Mouse (Mus musculus): ENCODE results near the gene Thtpa.
A peak's percentile ranks its signal among the peaks of the same experiment; 100 is the strongest.

The Thtpa gene

DNA sequence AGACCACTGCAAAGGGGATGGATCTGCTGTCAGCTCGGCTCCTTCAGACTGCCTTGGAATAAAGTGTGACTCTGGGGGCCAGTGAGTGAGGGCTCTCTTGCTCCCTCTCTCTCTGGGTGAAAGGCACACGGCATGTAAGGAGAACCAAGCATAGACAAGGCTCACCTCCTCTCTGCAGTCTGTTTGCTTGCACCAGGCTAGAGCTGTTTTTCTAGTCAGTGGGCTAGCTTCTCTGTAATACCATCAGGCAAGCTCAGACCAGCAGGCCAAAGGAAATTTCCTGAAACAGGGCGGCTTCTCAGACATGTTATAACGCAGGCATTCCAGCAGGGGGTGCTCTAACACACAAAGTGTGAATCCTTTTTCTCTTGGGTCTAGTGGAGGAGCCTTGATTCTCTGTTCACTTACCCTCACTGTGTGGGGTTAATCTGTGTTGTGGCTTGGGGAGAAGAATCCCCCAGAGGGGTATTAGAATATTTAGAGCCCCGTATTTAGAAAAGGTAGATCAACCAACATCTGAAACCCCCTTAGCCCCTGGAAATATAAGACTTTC lies 53.9 kb downstream of the Thtpa start:
- peak; percentile 37 to 77 for DNase-seq

Data from kidney, postnatal 36 days (tissue).